Mouse (Mus musculus): ENCODE measurements around the gene Med21. TPM values are rescaled to one million over a fixed set of nuclear protein-coding genes. Genes with fewer than 3 reads are reported as not detected.

The Med21 gene
- total RNA-seq, 2 experiments from 2014 or later: 46.8 to 52.4 TPM

- DNase-seq (ENCODE audit: low spot score): no peak
- intact Hi-C loops (cut with DNase I): no loop called here
These were observed 5.9 kb upstream of the Med21 start for GRCm38 (mm10) chr6:146636482-146636881.

GRCm38 (mm10) chr6:146640068-146640965, 2.0 kb upstream of the Med21 start:
- intact Hi-C loops (cut with DNase I): no loop called here
- no peak for DNase-seq (ENCODE audit: low spot score)

- intact Hi-C loops (cut with DNase I): no loop called here
- DNase-seq (ENCODE audit: low spot score): no peak
These were observed 1.4 kb upstream of the Med21 start for GRCm38 (mm10) chr6:146640991-146641390.

GRCm38 (mm10) chr6:146641621-146642210, 631 bp upstream of the Med21 start:
- no peak for DNase-seq (ENCODE audit: low spot score)
- intact Hi-C loops (cut with DNase I): no loop called here

- intact Hi-C loops (cut with DNase I): no loop called here
These were observed 830 bp downstream of the Med21 start for GRCm38 (mm10) chr6:146643184-146643570.

GRCm38 (mm10) chr6:146650013-146650412, 7.7 kb downstream of the Med21 start:
- intact Hi-C loops (cut with DNase I): no loop called here
- DNase-seq (ENCODE audit: low spot score): no peak

More at GRCm38 (mm10) chr6:146643184-146643570, 830 bp downstream of the Med21 start:
- DNase-seq (ENCODE audit: low spot score): no peak

GRCm38 (mm10) chr6:146651431-146651830, 9.1 kb downstream of the Med21 start:
- intact Hi-C loops (cut with DNase I): no loop called here
- DNase-seq (ENCODE audit: low spot score): no peak

- no peak for DNase-seq (ENCODE audit: low spot score)
- intact Hi-C loops (cut with DNase I): no loop called here
These were observed 10.8 kb downstream of the Med21 start for GRCm38 (mm10) chr6:146653197-146653596.

- intact Hi-C loops (cut with DNase I): loop anchor here (1.0 to 5.0 kb wide), 2 partner anchors 67 to 103 kb away; no protein-coding TSS in a partner anchor
- DNase-seq (ENCODE audit: low spot score): no peak
These were observed 18.2 kb downstream of the Med21 start for GRCm38 (mm10) chr6:146660591-146660990.

- no peak for DNase-seq (ENCODE audit: low spot score)
- intact Hi-C loops (cut with DNase I): loop anchor here (1.0 to 5.0 kb wide), 2 partner anchors 25 to 66 kb away; no protein-coding TSS in a partner anchor
These were observed 19.3 kb downstream of the Med21 start for GRCm38 (mm10) chr6:146661655-146662054.

GRCm38 (mm10) chr6:146662679-146663078, 20.3 kb downstream of the Med21 start:
- intact Hi-C loops (cut with DNase I): loop anchor here (1.0 to 5.0 kb wide), 2 partner anchors 24 to 65 kb away; no protein-coding TSS in a partner anchor
- DNase-seq (ENCODE audit: low spot score): no peak

- intact Hi-C loops (cut with DNase I): loop anchor here (1.0 to 5.0 kb wide), 2 partner anchors 63 to 98 kb away; no protein-coding TSS in a partner anchor
- no peak for DNase-seq (ENCODE audit: low spot score)
These were observed 21.8 kb downstream of the Med21 start for GRCm38 (mm10) chr6:146664116-146664515.

GRCm38 (mm10) chr6:146664917-146665316, 22.6 kb downstream of the Med21 start:
- intact Hi-C loops (cut with DNase I): loop anchor here (1.0 to 5.0 kb wide), 2 partner anchors 62 to 97 kb away; no protein-coding TSS in a partner anchor
- DNase-seq (ENCODE audit: low spot score): no peak

GRCm38 (mm10) chr6:146665408-146665807, 23.1 kb downstream of the Med21 start:
- intact Hi-C loops (cut with DNase I): no loop called here
- DNase-seq (ENCODE audit: low spot score): no peak

GRCm38 (mm10) chr6:146666811-146667210, 24.5 kb downstream of the Med21 start:
- intact Hi-C loops (cut with DNase I): no loop called here
- DNase-seq (ENCODE audit: low spot score): no peak

GRCm38 (mm10) chr6:146668606-146669005, 26.3 kb downstream of the Med21 start:
- intact Hi-C loops (cut with DNase I): no loop called here
- no peak for DNase-seq (ENCODE audit: low spot score)

- no peak for DNase-seq (ENCODE audit: low spot score)
- intact Hi-C loops (cut with DNase I): no loop called here
These were observed 28.9 kb downstream of the Med21 start for GRCm38 (mm10) chr6:146670956-146671855.

GRCm38 (mm10) chr6:146672106-146672505, 29.8 kb downstream of the Med21 start:
- intact Hi-C loops (cut with DNase I): no loop called here
- DNase-seq (ENCODE audit: low spot score): no peak

GRCm38 (mm10) chr6:146673696-146674095, 31.3 kb downstream of the Med21 start:
- intact Hi-C loops (cut with DNase I): no loop called here
- no peak for DNase-seq (ENCODE audit: low spot score)

- DNase-seq (ENCODE audit: low spot score): no peak
- intact Hi-C loops (cut with DNase I): no loop called here
These were observed 32.1 kb downstream of the Med21 start for GRCm38 (mm10) chr6:146674420-146674819.
